Mouse (Mus musculus) embryonic facial prominence, embryonic 10.5 days (tissue): Measurements from ENCODE around the gene Scn10a. TPM values are rescaled to one million over a fixed set of nuclear protein-coding genes. Genes with fewer than 3 reads are reported as not detected.

Experiments
- DNase-seq: peaks from one replicate; pipeline ENCODE4 v3.0.0-alpha.2; 2017; ENCODE audit warnings: low spot score
- H3K27ac ChIP-seq: fragments of 300-500 bp; sonication (generic); replicated peaks from 2 replicates; pipeline ENCODE4 v1.5.1; 2016; ENCODE audit warnings: mild to moderate bottlenecking
- H3K27me3 ChIP-seq: fragments of 300-500 bp; sonication (generic); replicated peaks from 2 replicates; pipeline ENCODE4 v1.6.1; 2016; ENCODE audit warnings: low read depth, mild to moderate bottlenecking; ENCODE audit not compliant: poor library complexity, severe bottlenecking
- H3K36me3 ChIP-seq: fragments of 300-500 bp; sonication (generic); replicated peaks from 2 replicates; pipeline ENCODE4 v1.6.1; 2016; ENCODE audit warnings: mild to moderate bottlenecking, moderate library complexity
- H3K4me1 ChIP-seq: fragments of 300-500 bp; sonication (generic); 2 replicates; pipeline ENCODE4 v1.6.1; 2016
- H3K4me3 ChIP-seq: fragments of 300-500 bp; sonication (generic); 2 replicates; pipeline ENCODE4 v1.5.1; 2016; ENCODE audit warnings: mild to moderate bottlenecking, moderate library complexity
- H3K9me3 ChIP-seq: fragments of 300-500 bp; sonication (generic); 2 replicates; pipeline ENCODE4 v1.6.1; 2016; ENCODE audit warnings: mild to moderate bottlenecking
- WGBS: fragments of 180-500 bp; shearing (Covaris S2); methylation state at CpG from one replicate; pipeline ENCODE4 v1.1.7; 2016; 5-methylcytosine and 5-hydroxymethylcytosine counted together
- polyA plus RNA-seq: library from polyadenylated mRNA; unstranded; fragments of >200 nt; fragmentation: Nextera tagmentation; extraction: Ambion mirVana; gene quantifications from 2 replicates; pipeline ENCODE4 v1.2.1, GENCODE M21; 2016

The Scn10a gene
- polyA plus RNA-seq, 1 experiment from 2014 or later, result 0.44 TPM

- 40% methylated on average over 26 of the region's 26 CpGs for WGBS
- peaks cover 20% of the 10 kb centered on the region for H3K4me1 ChIP-seq
- H3K9me3 ChIP-seq, result no peaks in the 10 kb centered on the region
- H3K4me3 ChIP-seq, result peak overlapping the region; percentile 33
- peak; percentile 40 for DNase-seq
- H3K27ac ChIP-seq, result no peak overlapping the region
- no peaks in the 10 kb centered on the region for H3K36me3 ChIP-seq
- peaks cover 25% of the 10 kb centered on the region for H3K27me3 ChIP-seq
Observed at GRCm38 (mm10) chr9:119588763-119589449, 130.2 kb downstream of the Scn10a start.

GRCm38 (mm10) chr9:119580668-119581067 lies 138.5 kb downstream of the Scn10a start:
- Histone ChIP-seq H3K36me3 (no peaks in the 10 kb centered on the region), H3K9me3 (no peaks in the 10 kb centered on the region), H3K4me1 (peaks cover 24% of the 10 kb centered on the region), H3K27ac (no peak overlapping the region), H3K4me3 (no peak overlapping the region), H3K27me3 (peaks cover 84% of the 10 kb centered on the region)
- whole genome bisulfite sequencing, result under 1% methylated on average over 6 of the region's 6 CpGs
- DNase-seq, result peak; percentile 82

GRCm38 (mm10) chr9:119580187-119580586 lies 138.9 kb downstream of the Scn10a start:
- Histone ChIP-seq H3K27ac (no peak overlapping the region), H3K36me3 (no peaks in the 10 kb centered on the region), H3K9me3 (no peaks in the 10 kb centered on the region), H3K4me3 (no peak overlapping the region), H3K27me3 (peaks cover 89% of the 10 kb centered on the region), H3K4me1 (peaks cover 24% of the 10 kb centered on the region)
- DNase-seq, result no peak
- WGBS, result 89% methylated on average over 17 of the region's 17 CpGs

- Histone ChIP-seq H3K9me3 (no peaks in the 10 kb centered on the region), H3K4me3 (peak within 1 kb of the TSS; percentile 68), H3K36me3 (no peaks in the 10 kb centered on the region), H3K27me3 (peaks cover 94% of the 10 kb centered on the region), H3K27ac (peak within 1 kb of the TSS; percentile 49; the same call in 1 of the 2 replicates), H3K4me1 (peaks cover 24% of the 10 kb centered on the region)
- peak; percentile 56 for DNase-seq
- WGBS, result 3% methylated on average over 99 of the region's 99 CpGs
Observed at GRCm38 (mm10) chr9:119578636-119579438, 140.3 kb downstream of the Scn10a start, which contains the start of gene Scn5a. Gene Scn5a, minus strand, starts transcription at chr9:119579016.

GRCm38 (mm10) chr9:119578311-119578635 lies 140.8 kb downstream of the Scn10a start:
- Histone ChIP-seq H3K27me3 (peaks cover 96% of the 10 kb centered on the region), H3K4me3 (peak overlapping the region; percentile 68), H3K9me3 (no peaks in the 10 kb centered on the region), H3K27ac (0 out of 2 replicates have a peak overlapping the region, but pooled peaks have one; percentile 49), H3K36me3 (no peaks in the 10 kb centered on the region), H3K4me1 (peaks cover 26% of the 10 kb centered on the region)
- WGBS, result 1% methylated on average over 24 of the region's 24 CpGs
- peak; percentile 45 for DNase-seq

- Histone ChIP-seq H3K27ac (no peak overlapping the region), H3K4me3 (no peak overlapping the region), H3K4me1 (peaks cover 38% of the 10 kb centered on the region), H3K9me3 (no peaks in the 10 kb centered on the region), H3K27me3 (peaks cover 99% of the 10 kb centered on the region), H3K36me3 (no peaks in the 10 kb centered on the region)
- DNase-seq, result no peak
- whole genome bisulfite sequencing, result 75% methylated on average over 2 of the region's 2 CpGs
Observed at GRCm38 (mm10) chr9:119576977-119577376, 142.1 kb downstream of the Scn10a start.

GRCm38 (mm10) chr9:119575732-119576131 lies 143.4 kb downstream of the Scn10a start:
- Histone ChIP-seq H3K9me3 (no peaks in the 10 kb centered on the region), H3K4me1 (peaks cover 50% of the 10 kb centered on the region), H3K4me3 (no peak overlapping the region), H3K27me3 (peaks cover 99% of the 10 kb centered on the region), H3K27ac (no peak overlapping the region), H3K36me3 (no peaks in the 10 kb centered on the region)
- DNase-seq, result no peak
- WGBS, result 53% methylated on average over 9 of the region's 9 CpGs

- DNase-seq, result no peak
- Histone ChIP-seq H3K27ac (no peak overlapping the region), H3K9me3 (no peaks in the 10 kb centered on the region), H3K36me3 (no peaks in the 10 kb centered on the region), H3K4me1 (peaks cover 57% of the 10 kb centered on the region), H3K4me3 (no peak overlapping the region), H3K27me3 (peaks cover 100% of the 10 kb centered on the region)
- WGBS, result 79% methylated on average over 7 of the region's 7 CpGs
Observed at GRCm38 (mm10) chr9:119574366-119574765, 144.8 kb downstream of the Scn10a start.

GRCm38 (mm10) chr9:119573009-119573408 lies 146.1 kb downstream of the Scn10a start:
- Histone ChIP-seq H3K9me3 (no peaks in the 10 kb centered on the region), H3K4me1 (peaks cover 43% of the 10 kb centered on the region), H3K27ac (no peak overlapping the region), H3K4me3 (no peak overlapping the region), H3K27me3 (peaks cover 100% of the 10 kb centered on the region), H3K36me3 (no peaks in the 10 kb centered on the region)
- WGBS, result 41% methylated on average over 14 of the region's 14 CpGs
- DNase-seq, result no peak

GRCm38 (mm10) chr9:119571411-119571888 lies 147.7 kb downstream of the Scn10a start:
- Histone ChIP-seq H3K36me3 (no peaks in the 10 kb centered on the region), H3K9me3 (no peaks in the 10 kb centered on the region), H3K27ac (no peak overlapping the region), H3K27me3 (peaks cover 100% of the 10 kb centered on the region), H3K4me1 (peaks cover 46% of the 10 kb centered on the region), H3K4me3 (peak overlapping the region; percentile 29; the same call in 1 of the 2 replicates)
- DNase-seq, result peak; percentile 43
- WGBS, result under 1% methylated on average over 15 of the region's 15 CpGs

GRCm38 (mm10) chr9:119570652-119571051 lies 148.5 kb downstream of the Scn10a start:
- H3K4me3 ChIP-seq, result no peak overlapping the region
- 12% methylated on average over 9 of the region's 9 CpGs for WGBS
- no peak overlapping the region for H3K27ac ChIP-seq
- H3K9me3 ChIP-seq, result no peaks in the 10 kb centered on the region
- peaks cover 100% of the 10 kb centered on the region for H3K27me3 ChIP-seq
- no peak for DNase-seq
- no peaks in the 10 kb centered on the region for H3K36me3 ChIP-seq
- peaks cover 46% of the 10 kb centered on the region for H3K4me1 ChIP-seq

- 89% methylated on average over 8 of the region's 8 CpGs for WGBS
- H3K36me3 ChIP-seq, result no peaks in the 10 kb centered on the region
- H3K27ac ChIP-seq, result no peak overlapping the region
- H3K4me1 ChIP-seq, result peaks cover 49% of the 10 kb centered on the region
- no peak overlapping the region for H3K4me3 ChIP-seq
- peaks cover 100% of the 10 kb centered on the region for H3K27me3 ChIP-seq
- H3K9me3 ChIP-seq, result no peaks in the 10 kb centered on the region
- DNase-seq, result no peak
Observed at GRCm38 (mm10) chr9:119568732-119569131, 150.4 kb downstream of the Scn10a start.
